Mouse (Mus musculus) frontal cortex, adult (tissue): ENCODE measurements at regions not wholly inside any gene's neighbourhood (a gene's known extent, or its start where the extent isn't known, plus 50 kb on each side); places are given as distances from the start of the nearest gene placed in this dataset.

Source experiments
- ATAC-seq: cut with Nextera tagmentation; 2 replicates; pipeline ENCODE4 v1.9.2; 2017; ENCODE audit warnings: mild to moderate bottlenecking, moderate library complexity, mixed read lengths; ENCODE audit not compliant: low TSS enrichment

GRCm38 (mm10) chr12:25265560-25266525 is 168.9 kb upstream of the Id2 start:
- no peak for ATAC-seq

GRCm38 (mm10) chr12:25265066-25265465 is 168.1 kb upstream of the Id2 start:
- no peak for ATAC-seq

GRCm38 (mm10) chr12:25264408-25264807 is 167.5 kb upstream of the Id2 start:
- ATAC-seq: no peak

- ATAC-seq: no peak
These were observed 165.5 kb upstream of the Id2 start for GRCm38 (mm10) chr12:25262461-25262860.

- no peak for ATAC-seq
These were observed 162.2 kb upstream of the Id2 start for GRCm38 (mm10) chr12:25259123-25259522.

GRCm38 (mm10) chr12:25256268-25256667 is 159.3 kb upstream of the Id2 start:
- ATAC-seq: no peak

- ATAC-seq: no peak
These were observed 157.8 kb upstream of the Id2 start for GRCm38 (mm10) chr12:25254716-25255115.

- no peak for ATAC-seq
These were observed 156.0 kb upstream of the Id2 start for GRCm38 (mm10) chr12:25252776-25253510.

GRCm38 (mm10) chr12:25251411-25252171 is 154.7 kb upstream of the Id2 start:
- no peak for ATAC-seq

- no peak for ATAC-seq
These were observed 153.9 kb upstream of the Id2 start for GRCm38 (mm10) chr12:25250881-25251280.

GRCm38 (mm10) chr12:25248681-25249366 is 151.9 kb upstream of the Id2 start:
- no peak for ATAC-seq

GRCm38 (mm10) chr12:25246566-25246965 is 149.6 kb upstream of the Id2 start:
- ATAC-seq: no peak

- ATAC-seq: no peak
These were observed 148.7 kb upstream of the Id2 start for GRCm38 (mm10) chr12:25245661-25246060.

GRCm38 (mm10) chr12:25245251-25245650 is 148.3 kb upstream of the Id2 start:
- ATAC-seq: no peak

GRCm38 (mm10) chr12:25244666-25245065 is 147.7 kb upstream of the Id2 start:
- peak; percentile 94 for ATAC-seq

GRCm38 (mm10) chr12:25243901-25244300 is 147.0 kb upstream of the Id2 start:
- no peak for ATAC-seq

GRCm38 (mm10) chr12:25242369-25242768 is 145.4 kb upstream of the Id2 start:
- ATAC-seq: no peak

- no peak for ATAC-seq
These were observed 144.7 kb upstream of the Id2 start for GRCm38 (mm10) chr12:25241675-25242074.

GRCm38 (mm10) chr12:25240796-25241195 is 143.9 kb upstream of the Id2 start:
- peak; percentile 56; the same call in 1 of the 2 replicates for ATAC-seq

GRCm38 (mm10) chr12:25240142-25240541 is 143.2 kb upstream of the Id2 start:
- ATAC-seq: peak; percentile 71; the same call in 1 of the 2 replicates

- no peak for ATAC-seq
These were observed 138.1 kb upstream of the Id2 start for GRCm38 (mm10) chr12:25235071-25235470.
